Mouse (Mus musculus): ENCODE measurements at regions not wholly inside any gene's neighbourhood (a gene's known extent, or its start where the extent isn't known, plus 50 kb on each side); places are given as distances from the start of the nearest gene placed in this dataset.

- no peak for ATAC-seq (ENCODE audit: low FRiP score, low TSS enrichment)
- no peak for DNase-seq (ENCODE audit: low spot score)
- no peaks in the 10 kb centered on the region for H3K4me1 ChIP-seq (replicated peaks; ENCODE audit: control insufficient read depth, insufficient read depth)
- no peaks in the 10 kb centered on the region for H3K9me3 ChIP-seq (ENCODE audit: control insufficient read depth, low read length)
- H3K27ac ChIP-seq (replicated peaks) = no peak overlapping the region
- H3K4me3 ChIP-seq (ENCODE audit: low read depth, low read length) = no peak overlapping the region
- H3K27me3 ChIP-seq (ENCODE audit: control insufficient read depth, insufficient read depth, low read length) = no peaks in the 10 kb centered on the region
- 83% methylated on average over 12 of the region's 12 CpGs for WGBS
- H3K36me3 ChIP-seq (ENCODE audit: control insufficient read depth, insufficient read depth, low read length) = no peaks in the 10 kb centered on the region
- TF ChIP-seq EP300 (optimal IDR thresholded peaks at IDR 0.05) (no peak), CTCF (IDR thresholded peaks at IDR 0.05; ENCODE audit: low read depth) (no peak)
- H3K4me2 ChIP-seq (replicated peaks; ENCODE audit: low read depth) = no peak overlapping the region
- no peak overlapping the region for H3K9ac ChIP-seq (ENCODE audit: low read length)
These were observed 412.1 kb downstream of the Matn1 start for GRCm38 (mm10) chr4:131356316-131356715.

- ATAC-seq (ENCODE audit: low FRiP score, low TSS enrichment) (no peak), DNase-seq (ENCODE audit: low spot score) (no peak)
- Histone ChIP-seq H3K4me3 (ENCODE audit: low read depth, low read length) (no peak overlapping the region), H3K4me2 (replicated peaks; ENCODE audit: low read depth) (no peak overlapping the region), H3K27me3 (ENCODE audit: control insufficient read depth, insufficient read depth, low read length) (no peaks in the 10 kb centered on the region), H3K9ac (ENCODE audit: low read length) (no peak overlapping the region), H3K9me3 (ENCODE audit: control insufficient read depth, low read length) (no peaks in the 10 kb centered on the region), H3K27ac (replicated peaks) (no peak overlapping the region), H3K36me3 (ENCODE audit: control insufficient read depth, insufficient read depth, low read length) (no peaks in the 10 kb centered on the region), H3K4me1 (replicated peaks; ENCODE audit: control insufficient read depth, insufficient read depth) (no peaks in the 10 kb centered on the region)
- TF ChIP-seq EP300 (optimal IDR thresholded peaks at IDR 0.05) = no peak
- no peak for TF ChIP-seq CTCF (IDR thresholded peaks at IDR 0.05; ENCODE audit: low read depth)
- WGBS = 64% methylated on average over 1 of the region's 1 CpGs
These were observed 418.8 kb downstream of the Matn1 start for GRCm38 (mm10) chr4:131363030-131363429.

GRCm38 (mm10) chr4:131364671-131365252 is 420.6 kb downstream of the Matn1 start:
- Histone ChIP-seq H3K4me2 (replicated peaks; ENCODE audit: low read depth) (no peak overlapping the region), H3K4me1 (replicated peaks; ENCODE audit: control insufficient read depth, insufficient read depth) (no peaks in the 10 kb centered on the region), H3K27ac (replicated peaks) (no peak overlapping the region), H3K9ac (ENCODE audit: low read length) (no peak overlapping the region), H3K4me3 (ENCODE audit: low read depth, low read length) (no peak overlapping the region), H3K36me3 (ENCODE audit: control insufficient read depth, insufficient read depth, low read length) (no peaks in the 10 kb centered on the region), H3K9me3 (ENCODE audit: control insufficient read depth, low read length) (no peaks in the 10 kb centered on the region), H3K27me3 (ENCODE audit: control insufficient read depth, insufficient read depth, low read length) (no peaks in the 10 kb centered on the region)
- TF ChIP-seq EP300 (optimal IDR thresholded peaks at IDR 0.05) = no peak
- TF ChIP-seq CTCF (IDR thresholded peaks at IDR 0.05; ENCODE audit: low read depth) = peak; percentile 69
- ATAC-seq (ENCODE audit: low FRiP score, low TSS enrichment) = peak; percentile 28; the same call in 1 of the 2 replicates
- peak; percentile 57 for DNase-seq (ENCODE audit: low spot score)
- WGBS = 34% methylated on average over 6 of the region's 6 CpGs

- no peak overlapping the region for H3K27ac ChIP-seq (replicated peaks)
- H3K9ac ChIP-seq (ENCODE audit: low read length) = no peak overlapping the region
- 47% methylated on average over 2 of the region's 2 CpGs for WGBS
- no peak overlapping the region for H3K4me2 ChIP-seq (replicated peaks; ENCODE audit: low read depth)
- DNase-seq (ENCODE audit: low spot score) = no peak
- H3K27me3 ChIP-seq (ENCODE audit: control insufficient read depth, insufficient read depth, low read length) = no peaks in the 10 kb centered on the region
- ATAC-seq (ENCODE audit: low FRiP score, low TSS enrichment) = no peak
- H3K4me3 ChIP-seq (ENCODE audit: low read depth, low read length) = no peak overlapping the region
- TF ChIP-seq CTCF (IDR thresholded peaks at IDR 0.05; ENCODE audit: low read depth) (peak; percentile 52), EP300 (optimal IDR thresholded peaks at IDR 0.05) (no peak)
- H3K4me1 ChIP-seq (replicated peaks; ENCODE audit: control insufficient read depth, insufficient read depth) = no peaks in the 10 kb centered on the region
- no peaks in the 10 kb centered on the region for H3K9me3 ChIP-seq (ENCODE audit: control insufficient read depth, low read length)
- no peaks in the 10 kb centered on the region for H3K36me3 ChIP-seq (ENCODE audit: control insufficient read depth, insufficient read depth, low read length)
These were observed 421.8 kb downstream of the Matn1 start for GRCm38 (mm10) chr4:131366006-131366405.

- WGBS = 81% methylated on average over 1 of the region's 1 CpGs
- Histone ChIP-seq H3K9me3 (ENCODE audit: control insufficient read depth, low read length) (no peaks in the 10 kb centered on the region), H3K4me1 (replicated peaks; ENCODE audit: control insufficient read depth, insufficient read depth) (no peaks in the 10 kb centered on the region), H3K27me3 (ENCODE audit: control insufficient read depth, insufficient read depth, low read length) (no peaks in the 10 kb centered on the region), H3K36me3 (ENCODE audit: control insufficient read depth, insufficient read depth, low read length) (no peaks in the 10 kb centered on the region), H3K9ac (ENCODE audit: low read length) (no peak overlapping the region), H3K27ac (replicated peaks) (no peak overlapping the region), H3K4me2 (replicated peaks; ENCODE audit: low read depth) (no peak overlapping the region), H3K4me3 (ENCODE audit: low read depth, low read length) (no peak overlapping the region)
- DNase-seq (ENCODE audit: low spot score) (no peak), ATAC-seq (ENCODE audit: low FRiP score, low TSS enrichment) (no peak)
- no peak for TF ChIP-seq CTCF (IDR thresholded peaks at IDR 0.05; ENCODE audit: low read depth)
- TF ChIP-seq EP300 (optimal IDR thresholded peaks at IDR 0.05) = no peak
These were observed 422.5 kb downstream of the Matn1 start for GRCm38 (mm10) chr4:131366656-131367055.

- no peaks in the 10 kb centered on the region for H3K27me3 ChIP-seq (ENCODE audit: control insufficient read depth, insufficient read depth, low read length)
- H3K36me3 ChIP-seq (ENCODE audit: control insufficient read depth, insufficient read depth, low read length) = no peaks in the 10 kb centered on the region
- no peak overlapping the region for H3K27ac ChIP-seq (replicated peaks)
- ATAC-seq (ENCODE audit: low FRiP score, low TSS enrichment) (no peak), DNase-seq (ENCODE audit: low spot score) (no peak)
- no peak overlapping the region for H3K4me2 ChIP-seq (replicated peaks; ENCODE audit: low read depth)
- H3K9me3 ChIP-seq (ENCODE audit: control insufficient read depth, low read length) = no peaks in the 10 kb centered on the region
- H3K4me3 ChIP-seq (ENCODE audit: low read depth, low read length) = no peak overlapping the region
- 64% methylated on average over 16 of the region's 16 CpGs for WGBS
- no peak for TF ChIP-seq EP300 (optimal IDR thresholded peaks at IDR 0.05)
- no peak for TF ChIP-seq CTCF (IDR thresholded peaks at IDR 0.05; ENCODE audit: low read depth)
- H3K9ac ChIP-seq (ENCODE audit: low read length) = no peak overlapping the region
- H3K4me1 ChIP-seq (replicated peaks; ENCODE audit: control insufficient read depth, insufficient read depth) = no peaks in the 10 kb centered on the region
These were observed 428.3 kb downstream of the Matn1 start for GRCm38 (mm10) chr4:131372517-131372916.
